Mouse (Mus musculus): Measurements from ENCODE around the gene Pbx2. TPM values are rescaled to one million over a fixed set of nuclear protein-coding genes. Genes with fewer than 3 reads are reported as not detected.
A peak's percentile ranks its signal among the peaks of the same experiment; 100 is the strongest.

Gene Pbx2
- polyA plus RNA-seq, 1 experiment from 2014 or later: 12.8 TPM

DNA sequence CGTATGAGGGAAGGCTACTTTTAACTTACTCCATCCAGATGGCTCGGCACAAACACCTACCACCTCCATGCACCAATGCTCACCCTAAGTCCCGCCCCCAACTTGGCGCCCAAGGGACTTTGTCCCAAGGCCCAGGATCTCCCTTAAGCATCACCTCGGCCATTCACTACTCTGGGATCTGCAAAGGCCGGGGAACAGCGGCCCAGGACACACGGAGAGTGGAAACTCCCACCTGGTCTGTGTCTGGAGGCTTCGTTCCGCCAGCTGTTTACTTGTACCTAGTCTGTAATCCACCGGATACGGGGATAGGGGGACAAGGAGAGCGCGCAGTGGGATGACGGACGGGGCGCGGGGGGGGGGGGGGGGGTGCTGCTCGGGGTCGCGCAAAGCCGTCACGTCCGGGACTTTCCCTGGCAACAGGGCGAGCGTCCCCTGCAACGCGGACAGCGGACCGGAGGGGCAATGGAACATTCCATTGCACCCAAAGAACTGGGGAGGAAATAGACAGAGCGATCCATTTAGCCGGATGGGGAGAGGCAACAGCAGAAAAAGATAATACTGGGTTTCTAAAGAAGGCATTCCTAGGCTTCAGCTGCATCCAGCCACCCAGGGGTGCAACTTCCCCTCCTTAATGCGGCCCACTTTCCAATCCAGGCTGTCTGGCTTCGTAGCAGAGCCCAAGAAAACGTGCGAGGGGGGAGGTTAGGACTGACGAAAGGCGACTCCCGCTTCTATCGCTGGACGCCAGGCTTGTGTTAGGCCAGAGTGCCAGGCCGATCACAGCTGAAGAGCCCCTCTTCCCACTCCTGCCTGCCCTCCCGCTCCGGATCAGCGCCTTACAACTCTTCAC is 36.3 kb downstream of the Pbx2 start:
- Histone ChIP-seq H3K4me1 (ENCODE audit: control insufficient read depth, insufficient read depth, low read length) (peaks cover 50% of the 10 kb centered on the region), H3K27me3 (ENCODE audit: control insufficient read depth, insufficient read depth, low read length) (peaks cover 11% of the 10 kb centered on the region; the same call in 1 of the 2 replicates), H3K9me3 (ENCODE audit: control insufficient read depth, low read length) (no peaks in the 10 kb centered on the region), H3K36me3 (ENCODE audit: control insufficient read depth, insufficient read depth, low read length) (peaks cover 9% of the 10 kb centered on the region), H3K4me2 (ENCODE audit: low read length) (peak overlapping the region; percentile 90), H3K4me3 (replicated peaks; ENCODE audit: low read depth, low read length) (peak overlapping the region; percentile 71), H3K27ac (replicated peaks; ENCODE audit: low read depth, low read length) (peak overlapping the region; percentile 93), H3K9ac (replicated peaks; ENCODE audit: low read length) (peak overlapping the region; percentile 68)
- 0% methylated on average over 40 of the region's 45 CpGs for WGBS
- DNase-seq (peak; percentile 94), ATAC-seq (ENCODE audit: low FRiP score, low TSS enrichment) (peak; percentile 78)

DNA sequence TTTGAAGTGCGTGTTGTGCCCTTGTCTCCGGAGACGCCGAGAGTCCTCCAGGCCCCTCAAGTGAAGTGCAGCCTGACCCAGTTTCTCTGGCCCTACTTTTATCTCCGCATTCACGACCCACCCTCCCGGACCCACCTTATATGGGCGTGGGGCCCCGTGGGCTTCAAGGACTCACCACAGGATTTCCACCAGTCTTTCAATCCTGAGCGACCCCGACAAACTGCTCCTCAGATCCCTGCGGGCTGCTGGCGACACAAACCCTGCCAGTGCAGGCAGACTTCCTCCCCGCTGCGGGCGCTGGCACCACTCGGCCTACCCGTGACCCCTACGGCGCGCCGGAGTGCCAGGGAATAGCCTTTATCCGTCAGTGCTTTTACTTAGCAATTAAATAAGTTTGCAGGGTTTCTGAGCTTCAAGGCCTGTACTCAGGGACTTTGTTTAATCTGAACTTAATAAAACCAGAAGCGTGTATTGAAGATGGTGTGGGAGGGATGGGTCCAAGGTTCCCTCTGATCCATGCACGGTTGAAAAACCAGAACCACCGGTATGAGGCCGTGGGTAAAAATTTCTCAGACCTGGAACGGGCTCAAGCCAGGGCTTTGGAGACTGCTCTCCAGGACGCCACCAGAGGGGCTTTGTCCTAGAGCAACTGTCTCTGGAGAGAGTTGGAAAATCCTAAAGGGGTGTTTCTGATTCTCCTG is 37.0 kb downstream of the Pbx2 start, which contains the start of gene Ppt2:
Gene Ppt2 (minus strand): TSS at position 568 of the 701 bp plus-strand sequence.
- peaks cover 14% of the 10 kb centered on the region; the same call in 1 of the 2 replicates for H3K27me3 ChIP-seq (ENCODE audit: control insufficient read depth, insufficient read depth, low read length)
- no peak for ATAC-seq (ENCODE audit: low FRiP score, low TSS enrichment)
- H3K4me3 ChIP-seq (replicated peaks; ENCODE audit: low read depth, low read length): peak within 1 kb of the TSS; percentile 71
- H3K9ac ChIP-seq (replicated peaks; ENCODE audit: low read length): peak within 1 kb of the TSS; percentile 68
- H3K4me1 ChIP-seq (ENCODE audit: control insufficient read depth, insufficient read depth, low read length): peaks cover 53% of the 10 kb centered on the region
- H3K9me3 ChIP-seq (ENCODE audit: control insufficient read depth, low read length): no peaks in the 10 kb centered on the region
- peak; percentile 53 for DNase-seq
- 6% methylated on average over 29 of the region's 29 CpGs for WGBS
- H3K27ac ChIP-seq (replicated peaks; ENCODE audit: low read depth, low read length): peak within 1 kb of the TSS; percentile 93
- peak within 1 kb of the TSS; percentile 90 for H3K4me2 ChIP-seq (ENCODE audit: low read length)
- H3K36me3 ChIP-seq (ENCODE audit: control insufficient read depth, insufficient read depth, low read length): peaks cover 1% of the 10 kb centered on the region; the same call in 1 of the 2 replicates

DNA sequence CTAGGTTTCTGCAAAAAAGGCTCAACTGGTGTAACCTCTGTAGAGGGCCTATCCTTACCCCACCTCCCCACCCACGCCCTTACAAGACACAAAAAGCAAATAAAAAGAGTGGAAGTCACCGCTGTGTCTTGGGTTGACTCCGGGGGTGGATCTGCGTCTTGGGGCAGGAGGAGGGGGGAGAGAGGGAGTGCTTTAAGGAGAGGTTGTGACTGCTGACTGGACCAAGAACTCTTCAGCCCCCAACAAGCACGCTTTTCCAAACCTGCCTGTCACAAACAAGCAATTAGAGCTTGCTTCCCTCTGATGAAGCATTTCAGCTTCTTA is 37.5 kb downstream of the Pbx2 start:
- no peaks in the 10 kb centered on the region for H3K9me3 ChIP-seq (ENCODE audit: control insufficient read depth, low read length)
- H3K4me3 ChIP-seq (replicated peaks; ENCODE audit: low read depth, low read length): peak overlapping the region; percentile 71
- peak overlapping the region; percentile 68; the same call in 1 of the 2 replicates for H3K9ac ChIP-seq (replicated peaks; ENCODE audit: low read length)
- H3K4me2 ChIP-seq (ENCODE audit: low read length): peak overlapping the region; percentile 90
- H3K27me3 ChIP-seq (ENCODE audit: control insufficient read depth, insufficient read depth, low read length): peaks cover 14% of the 10 kb centered on the region; the same call in 1 of the 2 replicates
- no peaks in the 10 kb centered on the region for H3K36me3 ChIP-seq (ENCODE audit: control insufficient read depth, insufficient read depth, low read length)
- ATAC-seq (ENCODE audit: low FRiP score, low TSS enrichment): no peak
- no peak for DNase-seq
- H3K4me1 ChIP-seq (ENCODE audit: control insufficient read depth, insufficient read depth, low read length): peaks cover 53% of the 10 kb centered on the region
- 15% methylated on average over 5 of the region's 5 CpGs for WGBS
- H3K27ac ChIP-seq (replicated peaks; ENCODE audit: low read depth, low read length): peak overlapping the region; percentile 93

DNA sequence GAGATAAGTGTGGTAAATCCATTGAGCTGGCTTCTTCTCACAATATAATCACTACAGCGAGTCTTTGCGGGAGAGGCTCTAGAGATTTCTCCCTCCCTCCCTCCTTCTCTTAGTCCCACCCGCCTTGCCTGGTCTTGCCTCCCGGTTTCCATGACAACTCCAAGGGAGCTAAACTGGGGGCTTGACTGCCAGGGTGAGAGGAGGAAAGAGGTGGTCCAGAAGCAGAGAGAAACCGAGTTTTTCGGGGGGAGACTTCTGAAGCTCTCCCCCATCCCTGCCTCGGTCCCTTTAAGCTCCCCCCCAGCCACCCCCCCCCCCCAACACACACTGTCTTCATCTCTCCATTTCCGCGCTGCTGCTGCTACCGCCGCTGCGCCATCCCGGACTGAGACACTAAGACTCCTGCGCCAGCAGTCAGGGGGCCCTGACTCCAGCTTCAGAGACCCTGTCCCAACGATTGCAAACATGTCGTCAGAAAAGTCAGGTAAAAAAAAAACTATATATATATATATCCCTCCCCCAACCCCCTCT is 38.2 kb downstream of the Pbx2 start, which contains the start of gene Prrt1:
Gene Prrt1 (plus strand): TSS at position 313 of the 531 bp plus-strand sequence.
- peak within 1 kb of the TSS; percentile 90 for H3K4me2 ChIP-seq (ENCODE audit: low read length)
- H3K4me1 ChIP-seq (ENCODE audit: control insufficient read depth, insufficient read depth, low read length): peaks cover 53% of the 10 kb centered on the region
- H3K9ac ChIP-seq (replicated peaks; ENCODE audit: low read length): peak within 1 kb of the TSS; percentile 68
- under 1% methylated on average over 16 of the region's 16 CpGs for WGBS
- H3K27ac ChIP-seq (replicated peaks; ENCODE audit: low read depth, low read length): peak within 1 kb of the TSS; percentile 93
- ATAC-seq (ENCODE audit: low FRiP score, low TSS enrichment): peak; percentile 49; the same call in 1 of the 2 replicates
- peak within 1 kb of the TSS; percentile 71 for H3K4me3 ChIP-seq (replicated peaks; ENCODE audit: low read depth, low read length)
- H3K36me3 ChIP-seq (ENCODE audit: control insufficient read depth, insufficient read depth, low read length): no peaks in the 10 kb centered on the region
- H3K27me3 ChIP-seq (ENCODE audit: control insufficient read depth, insufficient read depth, low read length): peaks cover 14% of the 10 kb centered on the region; the same call in 1 of the 2 replicates
- peak; percentile 89 for DNase-seq
- no peaks in the 10 kb centered on the region for H3K9me3 ChIP-seq (ENCODE audit: control insufficient read depth, low read length)

DNA sequence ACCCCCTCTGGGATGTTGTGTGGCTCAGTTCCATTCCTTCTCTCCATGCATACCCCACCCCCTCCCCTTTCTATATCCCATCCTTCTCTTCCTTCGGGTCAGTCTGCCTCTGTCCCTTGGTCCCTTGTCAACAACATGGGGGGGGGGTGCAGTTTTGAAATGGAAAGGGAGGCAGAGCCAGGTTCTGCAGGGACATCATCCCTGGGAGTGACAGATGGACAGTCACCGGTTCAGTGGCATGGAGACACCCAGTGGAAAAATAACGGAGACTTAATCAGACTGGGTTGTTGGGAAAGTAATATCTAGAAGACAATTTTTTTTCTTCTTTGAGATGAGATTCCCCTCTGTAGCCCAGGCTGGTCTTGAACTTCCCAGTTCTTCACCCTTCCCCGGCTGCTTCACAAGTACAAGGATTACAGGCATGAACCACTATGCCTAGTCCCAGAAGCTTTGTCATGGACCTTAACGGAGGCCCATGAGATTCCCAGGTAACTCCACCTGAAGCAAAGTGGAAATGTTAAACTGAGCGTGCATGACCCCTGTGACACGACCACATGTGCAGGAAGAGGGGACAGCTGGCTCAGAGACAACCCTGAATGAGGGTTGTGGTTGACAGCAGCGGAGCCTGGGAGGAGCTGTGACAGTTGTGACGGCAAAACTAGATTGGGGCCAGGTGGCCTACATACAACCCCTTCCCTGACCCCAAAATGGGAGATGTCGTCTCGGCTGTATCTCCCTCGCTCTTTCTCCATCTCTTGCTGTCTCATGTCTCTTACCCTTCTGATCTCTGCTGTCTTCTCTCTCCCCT is 38.9 kb downstream of the Pbx2 start:
- peaks cover 14% of the 10 kb centered on the region; the same call in 1 of the 2 replicates for H3K27me3 ChIP-seq (ENCODE audit: control insufficient read depth, insufficient read depth, low read length)
- 17% methylated on average over 12 of the region's 12 CpGs for WGBS
- H3K36me3 ChIP-seq (ENCODE audit: control insufficient read depth, insufficient read depth, low read length): no peaks in the 10 kb centered on the region
- H3K9me3 ChIP-seq (ENCODE audit: control insufficient read depth, low read length): no peaks in the 10 kb centered on the region
- ATAC-seq (ENCODE audit: low FRiP score, low TSS enrichment) (no peak), DNase-seq (no peak)
- H3K4me1 ChIP-seq (ENCODE audit: control insufficient read depth, insufficient read depth, low read length): peaks cover 53% of the 10 kb centered on the region
- H3K4me3 ChIP-seq (replicated peaks; ENCODE audit: low read depth, low read length): peak overlapping the region; percentile 71
- peak overlapping the region; percentile 68 for H3K9ac ChIP-seq (replicated peaks; ENCODE audit: low read length)
- peak overlapping the region; percentile 90 for H3K4me2 ChIP-seq (ENCODE audit: low read length)
- H3K27ac ChIP-seq (replicated peaks; ENCODE audit: low read depth, low read length): peak overlapping the region; percentile 93; the same call in 1 of the 2 replicates

DNA sequence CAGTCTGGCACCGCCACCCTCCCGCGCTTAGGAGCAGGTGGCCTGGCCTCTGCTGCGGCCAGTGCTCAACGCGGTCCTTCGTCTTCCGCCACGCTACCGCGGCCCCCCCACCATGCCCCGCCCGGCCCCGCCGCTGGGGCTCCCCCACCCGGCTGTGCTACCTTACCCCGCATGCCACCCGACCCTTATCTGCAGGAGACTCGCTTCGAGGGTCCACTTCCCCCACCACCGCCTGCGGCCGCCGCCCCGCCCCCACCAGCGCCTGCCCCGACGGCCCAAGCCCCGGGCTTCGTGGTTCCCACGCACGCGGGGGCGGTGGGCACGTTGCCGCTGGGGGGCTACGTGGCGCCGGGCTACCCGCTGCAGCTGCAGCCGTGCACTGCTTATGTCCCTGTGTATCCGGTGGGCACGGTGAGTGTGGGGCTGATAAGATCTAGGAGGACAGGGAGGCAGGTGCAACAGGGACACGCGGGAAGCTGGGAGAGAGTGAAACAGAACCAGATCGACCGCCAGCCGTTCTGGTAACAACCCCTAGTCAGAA is 39.8 kb downstream of the Pbx2 start:
- H3K27me3 ChIP-seq (ENCODE audit: control insufficient read depth, insufficient read depth, low read length): peaks cover 14% of the 10 kb centered on the region; the same call in 1 of the 2 replicates

DNA sequence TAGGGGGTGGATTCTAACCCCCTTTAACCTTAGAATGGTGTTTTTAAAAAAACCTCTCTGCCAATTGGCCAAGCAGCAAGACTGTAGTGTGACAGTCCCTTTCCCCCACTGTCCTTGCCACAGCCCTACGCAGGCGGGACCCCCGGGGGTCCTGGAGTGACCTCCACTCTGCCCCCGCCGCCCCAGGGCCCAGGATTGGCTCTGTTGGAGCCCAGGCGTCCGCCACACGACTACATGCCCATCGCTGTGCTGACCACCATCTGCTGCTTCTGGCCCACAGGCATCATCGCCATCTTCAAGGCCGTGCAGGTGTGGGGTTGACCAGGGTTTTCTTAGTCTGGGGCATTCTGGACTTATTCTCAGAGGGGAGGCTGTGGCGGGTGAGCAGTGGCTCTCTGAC is 40.6 kb downstream of the Pbx2 start:
- 7% methylated on average over 12 of the region's 12 CpGs for WGBS
- Histone ChIP-seq H3K9ac (replicated peaks; ENCODE audit: low read length) (peak overlapping the region; percentile 43; the same call in 1 of the 2 replicates), H3K4me3 (replicated peaks; ENCODE audit: low read depth, low read length) (peak overlapping the region; percentile 71), H3K4me2 (ENCODE audit: low read length) (peak overlapping the region; percentile 90), H3K27me3 (ENCODE audit: control insufficient read depth, insufficient read depth, low read length) (peaks cover 14% of the 10 kb centered on the region; the same call in 1 of the 2 replicates), H3K4me1 (ENCODE audit: control insufficient read depth, insufficient read depth, low read length) (peaks cover 44% of the 10 kb centered on the region), H3K9me3 (ENCODE audit: control insufficient read depth, low read length) (no peaks in the 10 kb centered on the region), H3K36me3 (ENCODE audit: control insufficient read depth, insufficient read depth, low read length) (no peaks in the 10 kb centered on the region), H3K27ac (replicated peaks; ENCODE audit: low read depth, low read length) (no peak overlapping the region)
- DNase-seq: no peak
- no peak for ATAC-seq (ENCODE audit: low FRiP score, low TSS enrichment)

More for the DNA sequence above, 39.8 kb downstream of the Pbx2 start:
- 2% methylated on average over 48 of the region's 48 CpGs for WGBS
- no peaks in the 10 kb centered on the region for H3K9me3 ChIP-seq (ENCODE audit: control insufficient read depth, low read length)
- peaks cover 52% of the 10 kb centered on the region for H3K4me1 ChIP-seq (ENCODE audit: control insufficient read depth, insufficient read depth, low read length)
- no peaks in the 10 kb centered on the region for H3K36me3 ChIP-seq (ENCODE audit: control insufficient read depth, insufficient read depth, low read length)
- H3K4me2 ChIP-seq (ENCODE audit: low read length): peak overlapping the region; percentile 90
- DNase-seq (peak; percentile 23), ATAC-seq (ENCODE audit: low FRiP score, low TSS enrichment) (no peak)
- peak overlapping the region; percentile 43 for H3K9ac ChIP-seq (replicated peaks; ENCODE audit: low read length)
- H3K4me3 ChIP-seq (replicated peaks; ENCODE audit: low read depth, low read length): peak overlapping the region; percentile 71
- no peak overlapping the region for H3K27ac ChIP-seq (replicated peaks; ENCODE audit: low read depth, low read length)

Data from midbrain, embryonic 14.5 days (tissue).